Mouse (Mus musculus) cerebellum, adult 2 months (tissue): ENCODE measurements around the gene Pom121l2.

Source experiments
- CTCF ChIP-seq: fragments of 200-500 bp; IDR thresholded peaks from 2 replicates; pipeline ENCODE4 v1.5.1; 2011; ENCODE audit warnings: low read depth, mild to moderate bottlenecking, control low read depth, low read length, moderate library complexity, borderline replicate concordance; ENCODE audit not compliant: insufficient read depth
- POLR2A ChIP-seq: fragments of 200-500 bp; IDR thresholded peaks from 2 replicates; pipeline ENCODE4 v1.6.1; 2011; ENCODE audit warnings: low read length, control low read depth, borderline replicate concordance; ENCODE audit not compliant: insufficient read depth

DNA sequence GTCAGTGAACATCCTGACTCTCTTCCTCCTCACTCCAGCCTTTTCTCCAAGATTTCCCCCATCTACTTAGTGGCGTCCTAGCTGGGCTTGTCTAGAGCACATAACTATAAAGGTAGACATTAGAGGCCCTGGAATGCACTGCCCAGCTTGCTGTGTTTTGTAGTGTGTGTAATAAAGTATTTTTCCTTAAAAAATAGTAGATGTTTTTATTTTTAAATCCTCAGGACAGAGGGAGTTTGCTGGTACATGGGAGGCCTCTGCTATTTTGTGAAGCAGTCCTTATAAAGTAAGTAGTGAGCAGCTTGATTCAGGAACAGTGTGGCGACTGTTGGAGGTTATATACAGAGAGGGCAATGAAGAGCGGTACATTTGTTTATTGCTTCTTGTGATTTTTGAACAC lies 27.7 kb downstream of the Pom121l2 start:
- TF ChIP-seq CTCF, result no peak
- no peak for TF ChIP-seq POLR2A
